Mouse (Mus musculus) inflammation-experienced regulatory T-cells, adult 16 weeks (primary cell): ENCODE data around the gene Nup210l. TPM values are rescaled to one million over a fixed set of nuclear protein-coding genes. Genes with fewer than 3 reads are reported as not detected.

Experiments
- polyA plus RNA-seq: library from polyadenylated mRNA; unstranded; fragments of 100-300 nt; shearing (Covaris generic); gene quantifications from one replicate; pipeline ENCODE4 v1.2.1, GENCODE M21; 2017

Nup210l gene
- polyA plus RNA-seq, result 0.63 TPM

DNA sequence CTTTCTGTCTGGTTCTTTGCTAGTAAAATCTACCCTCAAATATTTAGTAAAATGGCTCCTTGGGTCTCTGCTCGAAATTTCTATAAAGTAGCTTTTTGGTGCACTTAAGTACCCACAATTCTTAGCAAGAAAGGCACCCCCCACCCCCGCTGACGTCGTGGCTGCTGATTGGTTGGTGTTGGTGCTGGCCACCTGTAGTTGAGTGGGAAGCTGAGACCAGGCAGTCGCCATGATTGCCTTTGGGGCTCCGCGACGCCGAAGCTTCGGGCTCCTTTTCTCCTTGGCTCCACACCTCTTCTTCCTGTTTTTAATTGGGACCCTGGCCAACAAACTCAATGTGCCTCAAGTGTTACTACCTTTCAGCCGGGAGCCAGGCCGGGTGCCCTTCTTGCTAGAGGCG, at the start of gene Nup210l:
Gene Nup210l (plus strand): TSS at position 195 of the 400 bp plus-strand sequence.

DNA sequence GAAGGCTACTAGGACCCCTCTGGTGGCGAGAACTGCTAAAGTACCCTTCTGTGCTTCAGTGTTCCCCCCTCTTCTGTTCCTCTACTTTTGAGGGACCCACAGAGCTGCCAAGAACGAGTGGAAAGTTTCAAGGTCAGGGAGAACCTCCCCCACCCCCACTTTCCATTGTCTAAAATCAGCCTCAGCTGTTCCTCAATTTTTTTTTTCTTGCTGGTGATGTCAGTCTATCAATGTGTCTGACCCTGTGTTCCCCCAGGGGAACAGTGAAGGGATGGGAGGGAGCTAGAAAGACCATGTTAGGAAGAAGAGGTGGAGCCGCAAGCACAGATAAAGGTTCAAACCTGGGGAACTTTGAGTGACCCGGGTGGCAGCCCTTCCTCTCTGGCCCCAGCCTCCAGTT, 31.6 kb upstream of the Nup210l start, which contains the start of gene Tpm3:
Gene Tpm3 (plus strand): TSS at position 356 of the 400 bp plus-strand sequence.

DNA sequence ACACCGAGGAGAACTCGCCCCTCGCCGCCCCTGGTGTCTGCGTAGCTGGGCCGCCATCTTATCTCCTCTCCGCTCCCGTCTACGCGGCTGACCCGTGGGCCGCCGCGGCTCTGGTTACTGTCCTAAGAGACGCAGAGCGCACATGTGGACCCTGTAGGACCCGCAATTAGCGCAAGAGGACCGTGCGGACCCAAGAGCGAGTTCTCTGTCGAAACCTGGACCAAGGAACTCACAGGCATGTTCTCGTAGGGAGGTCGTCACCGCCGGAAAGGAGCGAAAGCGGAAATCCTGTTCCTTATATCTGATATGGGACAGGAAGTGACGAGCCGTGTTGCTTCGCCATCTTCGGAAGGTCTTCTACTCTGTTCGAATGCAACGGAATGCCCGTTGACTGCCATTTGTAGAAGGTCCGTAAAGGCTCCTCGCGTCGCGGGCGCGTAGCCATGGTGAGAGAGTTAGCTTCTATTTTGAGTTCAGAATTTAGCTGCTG, 109.5 kb downstream of the Nup210l start, which contains the start of the genes Rps27 and Rab13:
Gene Rps27 (minus strand): TSS at position 275 of the 490 bp plus-strand sequence.
Gene Rab13 (plus strand): TSS at position 319 of the 490 bp plus-strand sequence.

DNA sequence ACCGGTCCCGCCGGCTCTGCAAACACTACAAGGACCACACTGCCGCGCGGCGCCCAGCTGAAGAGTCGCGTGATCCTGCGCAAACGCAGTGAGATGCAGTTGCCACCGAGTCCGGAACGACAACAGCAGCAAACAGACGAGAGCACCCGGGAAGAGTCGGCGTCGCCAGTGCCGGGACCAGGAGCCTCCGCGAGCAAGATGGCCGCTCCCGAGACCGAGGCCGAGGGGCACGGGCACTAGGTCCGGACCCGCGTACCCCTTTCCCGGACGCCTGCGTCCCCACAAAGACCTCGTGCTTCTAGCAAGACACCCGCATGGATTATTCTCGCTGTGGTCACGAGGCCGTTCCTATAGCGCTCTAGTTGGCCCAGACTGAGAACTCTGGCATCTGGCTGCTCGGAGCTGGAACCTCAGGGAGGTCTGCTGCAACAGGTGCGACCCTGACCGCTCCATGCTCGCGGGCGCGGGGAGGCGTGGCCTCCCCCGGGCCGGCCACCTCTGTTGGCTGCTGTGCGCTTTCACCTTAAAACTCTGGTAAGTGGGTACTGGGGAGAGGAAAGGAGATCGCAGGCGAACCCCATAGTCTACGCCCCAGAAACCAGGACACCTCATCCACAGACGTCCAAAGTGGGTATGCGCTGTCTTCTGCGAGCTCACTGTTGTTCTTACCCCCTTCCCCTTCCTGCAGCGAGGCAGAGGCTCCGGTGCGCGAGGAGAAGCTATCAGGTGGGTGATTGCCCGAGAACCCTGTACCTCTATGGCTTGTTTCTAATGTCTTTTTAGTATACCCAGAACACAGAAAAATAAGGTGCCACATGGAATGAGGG, 127.8 kb downstream of the Nup210l start, which contains the start of gene Jtb:
Gene Jtb (plus strand): TSS at position 91 of the 827 bp plus-strand sequence.

DNA sequence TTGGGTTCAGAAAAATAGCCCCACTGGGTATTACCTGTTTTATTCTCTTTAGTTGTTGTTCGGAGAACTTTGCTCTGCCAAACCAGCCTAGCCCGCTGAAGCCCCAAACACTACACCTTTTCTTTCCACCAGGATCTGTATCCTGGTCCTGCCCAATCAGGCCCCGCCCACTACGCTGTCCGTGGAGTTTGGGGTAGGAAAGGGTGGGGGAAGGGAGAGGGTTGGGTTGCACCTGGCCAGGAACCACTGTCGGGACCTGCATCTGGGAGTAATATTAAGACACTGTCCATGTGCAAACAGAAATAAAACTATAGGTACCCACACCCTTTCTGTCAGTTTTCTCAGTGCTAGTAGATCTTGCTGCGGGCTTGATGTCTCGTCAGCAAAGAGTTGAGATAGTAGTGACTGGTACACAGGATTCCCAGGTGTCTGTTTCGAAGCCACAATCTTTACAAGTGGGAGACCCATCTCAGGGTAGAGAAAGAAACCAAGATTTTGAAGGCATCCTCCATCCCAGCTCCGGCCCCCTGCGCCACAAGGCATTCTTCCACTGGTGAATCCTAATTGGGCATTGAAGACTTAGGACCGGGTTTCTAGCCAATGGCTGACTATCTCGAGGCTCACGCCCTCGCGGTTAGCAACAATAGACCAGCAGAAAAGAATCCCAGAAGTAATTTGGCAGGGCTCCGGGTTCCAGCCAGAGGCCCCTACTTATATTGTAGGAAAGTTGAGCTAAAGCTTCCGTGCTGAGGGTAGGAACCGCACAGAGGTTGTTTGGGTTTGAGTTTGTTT, 139.2 kb downstream of the Nup210l start, which contains the start of gene Creb3l4:
Gene Creb3l4 (minus strand): TSS at position 529 of the 792 bp plus-strand sequence.

DNA sequence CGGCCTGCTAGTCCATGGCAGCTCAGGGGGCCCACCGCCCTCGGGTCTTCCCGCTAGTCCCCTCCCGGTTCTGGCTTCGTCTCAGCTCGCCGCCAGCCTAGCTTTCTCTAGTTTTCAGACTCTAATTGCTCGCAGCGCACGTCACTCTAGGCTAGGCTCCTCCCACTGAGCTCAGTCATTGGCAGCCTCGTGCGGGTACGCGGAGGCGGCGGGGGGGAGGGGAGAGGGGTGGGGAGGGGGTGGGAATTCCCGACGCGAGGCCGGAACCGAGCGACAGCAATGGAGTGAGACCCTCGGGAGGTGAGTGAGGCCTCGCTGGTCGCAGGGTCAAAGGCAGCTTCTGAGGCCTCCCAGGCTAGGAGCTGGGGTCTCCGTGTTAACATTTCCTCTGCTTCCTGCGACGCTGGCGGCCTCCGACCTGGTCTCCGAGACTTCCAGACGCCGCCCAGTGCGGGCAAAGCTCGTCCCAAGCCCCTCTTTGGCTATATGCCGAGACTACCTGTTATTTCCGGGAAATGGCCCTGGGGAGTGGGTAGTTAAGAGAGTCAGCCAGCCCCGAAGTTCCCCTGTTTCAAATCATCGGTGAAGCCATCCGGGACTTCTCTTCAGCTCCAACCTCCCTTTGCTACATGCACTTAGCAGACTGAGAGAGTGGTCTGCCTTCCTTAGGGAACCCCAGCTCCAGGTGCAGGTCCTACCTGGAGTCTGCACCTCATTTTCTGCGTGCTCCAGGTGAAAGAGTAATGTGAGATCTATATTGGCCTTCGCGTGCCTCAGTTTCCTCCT, 144.2 kb downstream of the Nup210l start, which contains the start of gene Slc39a1:
Gene Slc39a1 (plus strand): TSS at position 213 of the 786 bp plus-strand sequence.

DNA sequence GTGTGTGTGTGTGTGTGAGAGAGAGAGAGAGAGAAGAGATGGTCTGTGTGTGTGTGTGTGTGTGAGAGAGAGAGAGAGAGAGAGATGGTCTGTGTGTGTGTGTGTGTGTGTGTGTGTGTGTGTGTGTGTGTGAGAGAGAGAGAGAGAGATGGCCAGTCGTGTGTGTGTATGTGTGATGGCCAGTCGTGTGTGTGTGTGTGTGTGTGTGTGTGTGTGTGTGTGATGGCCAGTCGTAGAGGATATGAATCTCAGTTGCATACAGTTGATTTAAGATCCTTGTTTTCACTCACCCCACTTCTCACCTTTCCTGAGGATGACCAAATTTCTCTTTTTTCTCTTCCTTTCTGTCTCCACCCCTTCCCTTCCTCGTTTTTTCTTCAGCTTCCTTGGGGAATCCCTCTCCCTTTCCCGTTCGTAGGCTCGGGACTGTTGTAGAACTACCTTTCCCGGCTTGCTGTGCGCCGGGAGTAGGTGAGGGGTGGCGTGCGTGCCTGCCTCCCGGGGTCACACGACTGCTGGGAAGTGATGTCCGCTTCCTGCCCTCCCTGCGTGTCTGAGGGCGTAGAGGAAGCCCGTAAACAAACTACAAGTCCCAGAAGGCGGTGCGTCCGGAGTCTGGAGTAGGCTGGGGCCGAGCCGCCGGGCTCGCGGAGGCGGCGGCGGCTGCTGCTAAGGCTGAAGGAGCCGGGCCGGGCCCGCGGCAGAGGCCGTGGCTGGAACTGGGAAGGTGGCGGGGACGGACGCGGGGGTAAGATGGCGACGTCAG, 149.9 kb downstream of the Nup210l start, which contains the start of gene Crtc2:
Gene Crtc2 (plus strand): TSS at position 511 of the 766 bp plus-strand sequence.

Other genes with a start within 250 kb of the Nup210l start
- 18.3 TPM for gene Il6ra, start 190.9 kb upstream of the Nup210l start, polyA plus RNA-seq
- gene Atp8b2, start 140.6 kb upstream of the Nup210l start, polyA plus RNA-seq, result 33.3 TPM
- 116 TPM for gene Hax1, start 105.4 kb upstream of the Nup210l start, polyA plus RNA-seq
- 166 TPM for gene 4933434E20Rik, start 52.5 kb upstream of the Nup210l start, polyA plus RNA-seq
- 273 TPM for gene Ubap2l, start 51.5 kb upstream of the Nup210l start, polyA plus RNA-seq
- 1,000 TPM for gene Tpm3, start 31.5 kb upstream of the Nup210l start, polyA plus RNA-seq
- 2,655 TPM for gene Rps27, start 109.5 kb downstream of the Nup210l start, polyA plus RNA-seq
- not detected for gene Rab13, start 109.6 kb downstream of the Nup210l start, polyA plus RNA-seq
- 194 TPM for gene Jtb, start 127.5 kb downstream of the Nup210l start, polyA plus RNA-seq
- not detected for gene Creb3l4, start 139.4 kb downstream of the Nup210l start, polyA plus RNA-seq
- gene Slc39a1, start 144.0 kb downstream of the Nup210l start, polyA plus RNA-seq, result 3.4 TPM
- gene Crtc2, start 150.0 kb downstream of the Nup210l start, polyA plus RNA-seq, result 114 TPM
- 65.5 TPM for gene Dennd4b, start 161.1 kb downstream of the Nup210l start, polyA plus RNA-seq
- gene Gatad2b, start 189.0 kb downstream of the Nup210l start, polyA plus RNA-seq, result 13.3 TPM